In the genomic region with DNA sequence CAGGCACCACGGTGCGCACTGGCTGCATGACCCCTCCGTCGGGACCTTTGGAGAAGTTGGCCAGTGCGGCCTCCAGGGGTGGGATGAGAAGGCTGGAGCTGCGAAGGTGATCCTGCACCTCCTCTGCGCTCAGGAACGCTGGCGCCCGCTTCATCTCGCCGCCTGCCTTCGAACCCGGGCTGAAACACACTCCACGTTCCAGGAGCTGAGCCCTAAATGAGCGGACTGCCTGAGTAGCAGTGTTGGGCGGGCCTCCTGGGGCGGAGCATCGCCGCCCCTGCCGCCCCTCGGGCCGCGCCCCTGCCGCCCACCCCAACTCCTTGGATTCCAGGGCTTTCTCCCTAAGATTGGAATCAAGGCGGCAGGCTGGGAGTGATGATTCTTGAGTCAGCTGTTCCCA, we compare ENCODE assay signal across 8 mouse cellular contexts. TPM values are rescaled to one million over a fixed set of nuclear protein-coding genes. Genes with fewer than 3 reads are reported as not detected.
DNase-seq lines count a peak whose midpoint lies in the region; ATAC-seq and TF ChIP-seq lines count a peak whose summit lies in the region.

TSS of gene Crym (minus strand) at position 341 of the 400 bp plus-strand sequence.

- H3K27ac ChIP-seq in ES-E14 (ENCODE audit: insufficient read depth, low read depth, low read length, poor library complexity, severe bottlenecking): no peak within 1 kb of the TSS
- no peak within 1 kb of the TSS for H3K27ac ChIP-seq in hindbrain, embryonic 11.5 days (ENCODE audit: low read depth, low read length)
- no peak within 1 kb of the TSS for H3K27ac ChIP-seq in neural tube, embryonic 13.5 days (replicated peaks)

- H3K9ac ChIP-seq in ES-E14 (ENCODE audit: insufficient read depth, low read depth, low read length, poor library complexity, severe bottlenecking): no peak within 1 kb of the TSS
- 0 out of 2 replicates have a peak within 1 kb of the TSS, but pooled peaks have one; percentile 27 for H3K9ac ChIP-seq in hindbrain, embryonic 11.5 days (ENCODE audit: low read depth, low read length)
- H3K9ac ChIP-seq in neural tube, embryonic 13.5 days: peak within 1 kb of the TSS; percentile 52; the same call in 1 of the 2 replicates

- H3K4me3 ChIP-seq in ES-E14 (ENCODE audit: insufficient read depth in 1 of 2, low read depth in 1 of 2, low read length in 2 of 2, poor library complexity in 1 of 2, severe bottlenecking in 1 of 2): peak within 1 kb of the TSS; percentile 53 to 63; a peak in 3 of 4 replicates
- H3K4me3 ChIP-seq in hindbrain, embryonic 11.5 days (ENCODE audit: low read depth, low read length): peak within 1 kb of the TSS; percentile 12
- peak within 1 kb of the TSS; percentile 25 for H3K4me3 ChIP-seq in neural tube, embryonic 13.5 days

- intact Hi-C loops in left cerebral cortex, postnatal 4 days (cut with DNase I): loop anchor here (5.0 to 10.0 kb wide), 2 partner anchors 74 to 357 kb away; no protein-coding TSS in a partner anchor

- peak within 1 kb of the TSS; percentile 33 for H3K4me2 ChIP-seq in hindbrain, embryonic 11.5 days (replicated peaks; ENCODE audit: low read depth, low read length)
- peak within 1 kb of the TSS; percentile 50 for H3K4me2 ChIP-seq in neural tube, embryonic 13.5 days

- peaks cover 0 to 2% of the 10 kb centered on the region in 2 experiments; a peak in 1 of 4 replicates for H3K4me1 ChIP-seq in ES-E14 (ENCODE audit: control insufficient read depth in 2 of 2, insufficient read depth in 2 of 2, low read length in 2 of 2, poor library complexity in 1 of 2)
- H3K4me1 ChIP-seq in hindbrain, embryonic 11.5 days (replicated peaks; ENCODE audit: control insufficient read depth, insufficient read depth, low read length): no peaks in the 10 kb centered on the region
- peaks cover 12% of the 10 kb centered on the region for H3K4me1 ChIP-seq in neural tube, embryonic 13.5 days (replicated peaks)

- DNase-seq in frontal cortex, adult 2 months (ENCODE audit: extremely low spot score in 1 of 2, low spot score in 1 of 2): peak in 1 of 2 experiments; percentile 48
- no peak for DNase-seq in frontal cortex, postnatal 10 days (ENCODE audit: low spot score in 2 of 2)
- DNase-seq in ES-E14 (ENCODE audit: low read depth, low spot score): peak; percentile 26
- no peak for DNase-seq in hindbrain, embryonic 11.5 days (ENCODE audit: low spot score)
- DNase-seq in left cerebral cortex, postnatal 4 days: no peak
- no peak for DNase-seq in thymus, postnatal 4 days
- no peak for DNase-seq in c-Kit-positive CD71-positive TER-119-positive erythroid progenitor cells, embryonic 14.5 days (ENCODE audit: low spot score)

- H3K27me3 ChIP-seq in hindbrain, embryonic 11.5 days (ENCODE audit: control insufficient read depth, insufficient read depth, low read length): peaks cover 15% of the 10 kb centered on the region
- peaks cover 40% of the 10 kb centered on the region for H3K27me3 ChIP-seq in neural tube, embryonic 13.5 days

- WGBS in hindbrain, embryonic 11.5 days: 3% methylated on average over 26 of the region's 26 CpGs
- WGBS in neural tube, embryonic 13.5 days: 1% methylated on average over 26 of the region's 26 CpGs

- in situ Hi-C loops in ES-E14 (cut with MboI; ENCODE audit: low sequenced_read_pairs in 2 of 2, unreplicated experiment in 2 of 2): loop anchor here (10.0 to 25.0 kb wide), 2 partner anchors 357 to 364 kb away; no protein-coding TSS in a partner anchor

- no peaks in the 10 kb centered on the region for H3K9me3 ChIP-seq in ES-E14 (ENCODE audit: control insufficient read depth, insufficient read depth, low read depth, low read length)
- no peaks in the 10 kb centered on the region for H3K9me3 ChIP-seq in hindbrain, embryonic 11.5 days (ENCODE audit: control insufficient read depth, low read length)
- no peaks in the 10 kb centered on the region for H3K9me3 ChIP-seq in neural tube, embryonic 13.5 days

- H3K36me3 ChIP-seq in ES-E14 (ENCODE audit: control insufficient read depth, insufficient read depth, low read length, poor library complexity, severe bottlenecking): no peaks in the 10 kb centered on the region
- H3K36me3 ChIP-seq in hindbrain, embryonic 11.5 days (ENCODE audit: control insufficient read depth, insufficient read depth, low read length): no peaks in the 10 kb centered on the region
- H3K36me3 ChIP-seq in neural tube, embryonic 13.5 days: no peaks in the 10 kb centered on the region

- no peak for ATAC-seq in hindbrain, embryonic 11.5 days (ENCODE audit: low FRiP score)
- no peak for ATAC-seq in neural tube, embryonic 13.5 days (ENCODE audit: low read depth)

TF ChIP-seq in ES-E14, 5 proteins besides CTCF, POLR2A, EP300 and RAD21:
- TF ChIP-seq ZNF384 (IDR thresholded peaks at IDR 0.05; ENCODE audit: low read depth, low read length): no peak
- TF ChIP-seq ZC3H11A (IDR thresholded peaks at IDR 0.05; ENCODE audit: borderline replicate concordance, low read depth, low read length): no peak
- no peak for TF ChIP-seq MAFK (IDR thresholded peaks at IDR 0.05; ENCODE audit: insufficient read depth, low read depth, low read length)
- no peak for TF ChIP-seq HCFC1 (IDR thresholded peaks at IDR 0.05; ENCODE audit: borderline replicate concordance, insufficient read depth, low read length)
- no peak for TF ChIP-seq CHD2 (IDR thresholded peaks at IDR 0.05; ENCODE audit: low read depth, low read length)

RNA-seq across cellular contexts. Expression of gene Crym, which starts in this region (rescaled TPM):
- polyA plus RNA-seq in frontal cortex, adult 2 months (2012; rRNA removed): 42.4 and 80.4 TPM in 2 replicates
- total RNA-seq in ES-E14 (2012; rRNA removed): 3.6 and 3.7 TPM in 2 replicates
- 28.4 and 32.0 TPM in 2 replicates for polyA plus RNA-seq in hindbrain, embryonic 11.5 days (2014; fragmentation: Nextera tagmentation; extraction: Ambion mirVana)
- total RNA-seq in left cerebral cortex, postnatal 4 days (2021): 100 to 1,000 TPM in 1 of 2 experiments, 10 to 100 TPM in 1; 93.0 to 126 TPM
- polyA plus RNA-seq in neural tube, embryonic 13.5 days (2015; fragmentation: Nextera tagmentation; extraction: Ambion mirVana): 5.6 and 5.9 TPM in 2 replicates

Comparison
In these comparisons a context has a peak if more than half of its experiments do, and no peak if none do; other contexts are left out.
1. RNA of gene Crym (total RNA-seq): 93.0 to 126 TPM in left cerebral cortex, postnatal 4 days; 3.6 to 3.7 TPM in ES-E14; every median in the first group is over 10 times any median in the second.
2. Peak in every context shown above with its lines, with median percentiles within 50 percentile points of each other: H3K4me3 ChIP-seq.